Mouse (Mus musculus) liver, adult 2 months (tissue): ENCODE results near the gene Drd4.

Experiments used
- CTCF ChIP-seq: fragments of 200-500 bp; IDR thresholded peaks from 2 replicates; pipeline ENCODE4 v1.5.1; 2011; ENCODE audit warnings: low read depth, low read length, control low read depth
- POLR2A ChIP-seq: fragments of 200-500 bp; IDR thresholded peaks from 2 replicates; pipeline ENCODE4 v1.6.1; 2011; ENCODE audit warnings: low read length, control low read depth; ENCODE audit not compliant: insufficient read depth; ENCODE audit errors: extremely low read depth

- TF ChIP-seq POLR2A (no peak), CTCF (no peak)
Measured at GRCm38 (mm10) chr7:141294479-141294878, 2.7 kb downstream of the Drd4 start.
